Mouse (Mus musculus): ENCODE results near the gene Hopx. TPM values are rescaled to one million over a fixed set of nuclear protein-coding genes. Genes with fewer than 3 reads are reported as not detected.
A peak's percentile ranks its signal among the peaks of the same experiment; 100 is the strongest.

Gene Hopx
- polyA plus RNA-seq, 1 experiment from 2014 or later = 0.14 TPM

- Histone ChIP-seq H3K27me3 (peaks cover 8% of the 10 kb centered on the region; the same call in 1 of the 2 replicates), H3K36me3 (no peaks in the 10 kb centered on the region), H3K4me2 (no peak overlapping the region), H3K27ac (no peak overlapping the region), H3K9me3 (replicated peaks) (no peaks in the 10 kb centered on the region), H3K4me1 (replicated peaks) (peaks cover 54% of the 10 kb centered on the region), H3K4me3 (replicated peaks) (no peak overlapping the region), H3K9ac (no peak overlapping the region)
- DNase-seq = no peak
- ATAC-seq (ENCODE audit: low read depth) = no peak
- WGBS (ENCODE audit: insufficient replicate concordance) = 37% methylated on average over 7 of the region's 7 CpGs
Observed at GRCm38 (mm10) chr5:77120701-77121100, 5.8 kb upstream of the Hopx start.

GRCm38 (mm10) chr5:77119475-77120422 is 4.8 kb upstream of the Hopx start:
- Histone ChIP-seq H3K4me1 (replicated peaks) (peaks cover 52% of the 10 kb centered on the region), H3K27ac (peak overlapping the region; percentile 72), H3K9ac (peak overlapping the region; percentile 49; the same call in 1 of the 2 replicates), H3K9me3 (replicated peaks) (no peaks in the 10 kb centered on the region), H3K4me2 (peak overlapping the region; percentile 37), H3K36me3 (no peaks in the 10 kb centered on the region), H3K27me3 (peaks cover 11% of the 10 kb centered on the region; the same call in 1 of the 2 replicates), H3K4me3 (replicated peaks) (no peak overlapping the region)
- ATAC-seq (ENCODE audit: low read depth) (peak; percentile 99), DNase-seq (peak; percentile 69)
- WGBS (ENCODE audit: insufficient replicate concordance) = 53% methylated on average over 19 of the region's 19 CpGs

DNA sequence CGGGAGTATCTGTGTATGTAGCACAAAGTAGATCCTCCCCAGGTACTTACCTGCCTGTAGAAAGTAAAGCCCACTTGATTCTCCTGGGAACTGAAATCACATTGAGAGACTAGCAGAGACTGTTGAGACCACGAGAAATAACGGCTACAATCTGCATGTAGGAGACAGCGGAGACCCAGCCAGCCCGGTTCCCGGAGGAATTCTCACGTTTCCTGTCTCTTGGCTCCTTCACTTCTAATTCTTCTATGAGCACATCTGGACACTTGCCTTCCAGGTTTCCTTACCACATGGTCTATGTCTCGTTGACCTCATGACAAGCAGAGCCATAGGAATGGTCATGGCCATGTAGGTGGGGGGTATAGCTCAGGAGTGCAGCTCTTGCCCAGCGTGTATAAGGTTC is 811 bp upstream of the Hopx start:
- 80% methylated on average over 9 of the region's 9 CpGs for WGBS (ENCODE audit: insufficient replicate concordance)
- Histone ChIP-seq H3K9me3 (replicated peaks) (no peaks in the 10 kb centered on the region), H3K4me3 (replicated peaks) (no peak overlapping the region), H3K36me3 (no peaks in the 10 kb centered on the region), H3K4me1 (replicated peaks) (peaks cover 21% of the 10 kb centered on the region), H3K27me3 (peaks cover 14% of the 10 kb centered on the region; the same call in 1 of the 2 replicates), H3K4me2 (no peak overlapping the region), H3K9ac (no peak overlapping the region), H3K27ac (no peak overlapping the region)
- no peak for ATAC-seq (ENCODE audit: low read depth)
- DNase-seq = no peak

- no peak overlapping the region for H3K9ac ChIP-seq
- 65% methylated on average over 3 of the region's 3 CpGs for WGBS (ENCODE audit: insufficient replicate concordance)
Observed at GRCm38 (mm10) chr5:77113773-77114172, 1.1 kb downstream of the Hopx start.

GRCm38 (mm10) chr5:77112066-77112465 is 2.9 kb downstream of the Hopx start:
- peaks cover 14% of the 10 kb centered on the region; the same call in 1 of the 2 replicates for H3K27me3 ChIP-seq
- WGBS (ENCODE audit: insufficient replicate concordance) = 53% methylated on average over 2 of the region's 2 CpGs
- DNase-seq (no peak), ATAC-seq (ENCODE audit: low read depth) (no peak)
- H3K4me2 ChIP-seq = no peak overlapping the region
- H3K9ac ChIP-seq = no peak overlapping the region
- H3K4me1 ChIP-seq (replicated peaks) = no peaks in the 10 kb centered on the region
- no peak overlapping the region for H3K4me3 ChIP-seq (replicated peaks)
- no peaks in the 10 kb centered on the region for H3K36me3 ChIP-seq
- no peak overlapping the region for H3K27ac ChIP-seq
- H3K9me3 ChIP-seq (replicated peaks) = no peaks in the 10 kb centered on the region

More at GRCm38 (mm10) chr5:77113773-77114172, 1.1 kb downstream of the Hopx start:
- DNase-seq (no peak), ATAC-seq (ENCODE audit: low read depth) (no peak)
- no peaks in the 10 kb centered on the region for H3K36me3 ChIP-seq
- peaks cover 14% of the 10 kb centered on the region; the same call in 1 of the 2 replicates for H3K27me3 ChIP-seq
- peaks cover under 1% of the 10 kb centered on the region for H3K4me1 ChIP-seq (replicated peaks)
- H3K27ac ChIP-seq = no peak overlapping the region
- H3K9me3 ChIP-seq (replicated peaks) = no peaks in the 10 kb centered on the region
- no peak overlapping the region for H3K4me2 ChIP-seq
- H3K4me3 ChIP-seq (replicated peaks) = no peak overlapping the region

GRCm38 (mm10) chr5:77109814-77110213 is 5.1 kb downstream of the Hopx start:
- H3K27me3 ChIP-seq = 0 out of 2 replicates have a peak, but pooled peaks cover 3% of the 10 kb centered on the region
- no peak overlapping the region for H3K4me3 ChIP-seq (replicated peaks)
- 63% methylated on average over 2 of the region's 2 CpGs for WGBS (ENCODE audit: insufficient replicate concordance)
- ATAC-seq (ENCODE audit: low read depth) (no peak), DNase-seq (no peak)
- no peak overlapping the region for H3K27ac ChIP-seq
- no peaks in the 10 kb centered on the region for H3K36me3 ChIP-seq
- no peak overlapping the region for H3K9ac ChIP-seq
- no peak overlapping the region for H3K4me2 ChIP-seq
- no peaks in the 10 kb centered on the region for H3K4me1 ChIP-seq (replicated peaks)
- no peaks in the 10 kb centered on the region for H3K9me3 ChIP-seq (replicated peaks)

DNA sequence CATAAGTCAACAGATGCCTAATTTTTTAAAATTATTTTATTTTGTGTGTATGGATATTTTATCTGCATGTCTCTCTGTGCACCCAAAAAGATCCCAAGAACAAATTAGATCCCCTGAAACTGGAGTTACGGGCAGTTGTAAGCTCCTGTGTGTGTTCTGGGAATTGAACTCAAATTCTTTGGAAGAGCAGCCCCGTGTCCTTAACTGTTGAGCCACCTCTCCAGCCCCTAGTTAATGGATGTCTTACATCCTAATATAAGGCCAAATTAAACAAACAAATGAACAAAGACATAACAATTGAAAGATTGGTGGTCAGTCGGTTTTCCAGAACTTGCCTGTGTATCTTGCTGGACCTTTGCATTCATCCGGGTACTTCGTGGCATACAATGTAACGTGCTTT is 6.1 kb downstream of the Hopx start:
- Histone ChIP-seq H3K27me3 (0 out of 2 replicates have a peak, but pooled peaks cover 3% of the 10 kb centered on the region), H3K4me2 (no peak overlapping the region), H3K9me3 (replicated peaks) (no peaks in the 10 kb centered on the region), H3K36me3 (no peaks in the 10 kb centered on the region), H3K27ac (no peak overlapping the region), H3K9ac (no peak overlapping the region), H3K4me1 (replicated peaks) (no peaks in the 10 kb centered on the region), H3K4me3 (replicated peaks) (no peak overlapping the region)
- DNase-seq (no peak), ATAC-seq (ENCODE audit: low read depth) (no peak)
- WGBS (ENCODE audit: insufficient replicate concordance) = 70% methylated on average over 6 of the region's 6 CpGs

- ATAC-seq (ENCODE audit: low read depth) (no peak), DNase-seq (no peak)
- WGBS (ENCODE audit: insufficient replicate concordance) = 67% methylated on average over 11 of the region's 11 CpGs
- Histone ChIP-seq H3K36me3 (no peaks in the 10 kb centered on the region), H3K9ac (no peak overlapping the region), H3K9me3 (replicated peaks) (no peaks in the 10 kb centered on the region), H3K4me1 (replicated peaks) (no peaks in the 10 kb centered on the region), H3K27ac (no peak overlapping the region), H3K4me2 (no peak overlapping the region), H3K27me3 (0 out of 2 replicates have a peak, but pooled peaks cover 3% of the 10 kb centered on the region), H3K4me3 (replicated peaks) (no peak overlapping the region)
Observed at GRCm38 (mm10) chr5:77107146-77107822, 7.6 kb downstream of the Hopx start.

DNA sequence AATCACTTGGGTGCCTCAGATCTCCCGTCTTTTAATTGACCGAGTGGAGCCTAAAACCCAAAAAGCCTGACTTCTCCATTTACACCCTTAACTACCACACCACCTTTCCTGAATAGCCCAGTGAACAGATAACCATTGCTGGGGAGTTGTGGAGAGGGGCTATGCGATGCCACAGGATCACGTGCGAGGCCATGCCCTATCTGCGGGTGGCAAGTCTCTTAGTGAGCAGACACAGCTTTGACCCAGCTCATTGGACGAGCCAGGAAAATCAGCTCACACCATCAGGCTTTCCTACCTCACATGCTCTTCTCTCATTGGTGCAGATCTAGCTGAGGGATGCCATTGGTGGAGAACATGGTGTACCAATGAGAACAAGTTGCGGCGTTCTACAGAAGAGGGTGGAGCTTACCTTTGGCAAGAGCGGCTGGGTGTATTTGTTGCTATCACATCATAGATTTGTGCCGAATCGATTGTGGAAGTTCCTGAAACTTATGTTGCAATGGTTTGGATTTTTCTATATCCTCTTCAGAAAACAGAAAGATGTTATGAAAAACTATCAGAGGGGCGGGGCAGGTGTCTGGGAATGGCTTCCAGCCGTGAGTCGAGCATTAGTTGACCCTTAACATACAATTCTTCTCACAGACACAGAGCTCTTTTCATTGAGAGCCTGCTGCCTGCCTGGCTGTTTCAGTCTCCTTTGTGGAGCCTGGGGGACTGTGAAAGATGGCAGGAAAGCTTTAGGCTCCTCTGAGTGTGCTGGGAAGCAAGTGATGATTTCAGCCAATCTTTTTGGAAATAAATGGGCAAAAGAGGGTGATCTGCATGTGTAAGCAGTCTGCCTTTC is 12.2 kb downstream of the Hopx start:
- H3K4me3 ChIP-seq (replicated peaks) = no peak overlapping the region
- ATAC-seq (ENCODE audit: low read depth) (no peak), DNase-seq (no peak)
- no peak overlapping the region for H3K27ac ChIP-seq
- H3K4me1 ChIP-seq (replicated peaks) = no peaks in the 10 kb centered on the region
- H3K36me3 ChIP-seq = no peaks in the 10 kb centered on the region
- H3K9ac ChIP-seq = no peak overlapping the region
- WGBS (ENCODE audit: insufficient replicate concordance) = 60% methylated on average over 15 of the region's 15 CpGs
- H3K4me2 ChIP-seq = no peak overlapping the region
- H3K27me3 ChIP-seq = 0 out of 2 replicates have a peak, but pooled peaks cover 7% of the 10 kb centered on the region
- no peaks in the 10 kb centered on the region for H3K9me3 ChIP-seq (replicated peaks)

GRCm38 (mm10) chr5:77100691-77101090 is 14.2 kb downstream of the Hopx start:
- 67% methylated on average over 6 of the region's 6 CpGs for WGBS (ENCODE audit: insufficient replicate concordance)

More at GRCm38 (mm10) chr5:77100691-77101090, 14.2 kb downstream of the Hopx start:
- Histone ChIP-seq H3K4me3 (replicated peaks) (no peak overlapping the region), H3K9me3 (replicated peaks) (no peaks in the 10 kb centered on the region), H3K27ac (no peak overlapping the region), H3K27me3 (peaks cover 26% of the 10 kb centered on the region), H3K36me3 (no peaks in the 10 kb centered on the region), H3K4me2 (no peak overlapping the region), H3K4me1 (replicated peaks) (peaks cover 8% of the 10 kb centered on the region; the same call in 1 of the 2 replicates), H3K9ac (no peak overlapping the region)
- DNase-seq = no peak
- ATAC-seq (ENCODE audit: low read depth) = no peak
